Mouse (Mus musculus) thymus, adult 2 months (tissue): ENCODE data around the gene Gm10309. TPM values are rescaled to one million over a fixed set of nuclear protein-coding genes. Genes with fewer than 3 reads are reported as not detected.

ENCODE experiments used
- DNase-seq: peaks from one replicate; pipeline ENCODE4 v3.0.0; 2021
- H3K27ac ChIP-seq: fragments of 200-500 bp; 2 replicates; pipeline ENCODE4 v1.5.1; 2012; ENCODE audit warnings: low read length, control low read depth; ENCODE audit not compliant: control insufficient read depth, insufficient read depth
- H3K27me3 ChIP-seq: fragments of 200-500 bp; 2 replicates; pipeline ENCODE4 v1.6.1; 2012; ENCODE audit warnings: mild to moderate bottlenecking, low read length, moderate library complexity, mixed read lengths; ENCODE audit not compliant: control insufficient read depth, insufficient read depth
- H3K36me3 ChIP-seq: fragments of 200-500 bp; 2 replicates; pipeline ENCODE4 v1.6.1; 2012; ENCODE audit warnings: mild to moderate bottlenecking, low read length, moderate library complexity; ENCODE audit not compliant: control insufficient read depth, insufficient read depth
- H3K4me1 ChIP-seq: fragments of 200-500 bp; replicated peaks from 2 replicates; pipeline ENCODE4 v1.6.1; 2012; ENCODE audit warnings: low read length; ENCODE audit not compliant: control insufficient read depth, insufficient read depth
- H3K4me3 ChIP-seq: fragments of 200-500 bp; 2 replicates; pipeline ENCODE4 v1.5.1; 2012; ENCODE audit warnings: mild to moderate bottlenecking, low read length, control low read depth, moderate library complexity; ENCODE audit not compliant: control insufficient read depth, insufficient read depth
- CTCF ChIP-seq: fragments of 200-500 bp; IDR thresholded peaks from 2 replicates; pipeline ENCODE4 v1.5.1; 2012; ENCODE audit warnings: mild to moderate bottlenecking, control low read depth, low read length, moderate library complexity, borderline replicate concordance; ENCODE audit not compliant: control insufficient read depth, poor library complexity, insufficient read depth; ENCODE audit errors: extremely low read depth
- POLR2A ChIP-seq: fragments of 200-500 bp; IDR thresholded peaks from 2 replicates; pipeline ENCODE4 v1.6.1; 2012; ENCODE audit warnings: mild to moderate bottlenecking, low read length, control low read depth, moderate library complexity; ENCODE audit not compliant: control insufficient read depth, poor library complexity, insufficient read depth; ENCODE audit errors: extremely low read depth
- WGBS: fragments of 180-500 bp; shearing (Covaris S2); methylation state at CpG from one replicate; pipeline ENCODE4 v1.1.7; 2018; 5-methylcytosine and 5-hydroxymethylcytosine counted together
- polyA plus RNA-seq: library from polyadenylated mRNA; depleted of rRNA; stranded (reverse); fragments of >200 nt; gene quantifications from 2 replicates; pipeline ENCODE4 v1.2.3, GENCODE M21; 2012

Gene Gm10309
- polyA plus RNA-seq, 1 experiment: not detected

DNA sequence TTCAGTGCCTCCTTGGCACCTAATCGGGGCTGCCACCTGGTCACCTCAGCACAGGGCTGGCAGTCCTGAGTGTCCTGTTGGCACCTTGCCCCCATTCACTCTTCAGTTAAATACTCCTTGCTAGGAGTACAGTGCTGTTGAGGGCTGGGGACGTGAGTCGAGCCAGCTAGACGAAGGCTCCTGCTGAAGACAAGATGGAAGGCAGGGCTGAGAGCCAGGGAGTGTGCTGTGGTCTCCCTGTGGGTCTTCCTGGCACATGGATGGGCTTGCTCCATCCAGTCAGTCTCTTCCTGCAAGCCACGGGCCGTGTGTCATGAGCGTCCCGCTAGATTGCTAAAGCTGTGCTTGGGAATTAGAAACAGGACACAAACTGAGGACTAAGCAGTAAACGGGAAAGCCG lies 30.1 kb upstream of the Gm10309 start:
- Histone ChIP-seq H3K27ac (no peak overlapping the region), H3K4me1 (no peaks in the 10 kb centered on the region; the same call in 1 of the 2 replicates), H3K27me3 (no peaks in the 10 kb centered on the region), H3K36me3 (no peaks in the 10 kb centered on the region), H3K4me3 (no peak overlapping the region)
- no peak for TF ChIP-seq POLR2A
- no peak for TF ChIP-seq CTCF
- no peak for DNase-seq
- 91% methylated on average over 10 of the region's 10 CpGs for WGBS

DNA sequence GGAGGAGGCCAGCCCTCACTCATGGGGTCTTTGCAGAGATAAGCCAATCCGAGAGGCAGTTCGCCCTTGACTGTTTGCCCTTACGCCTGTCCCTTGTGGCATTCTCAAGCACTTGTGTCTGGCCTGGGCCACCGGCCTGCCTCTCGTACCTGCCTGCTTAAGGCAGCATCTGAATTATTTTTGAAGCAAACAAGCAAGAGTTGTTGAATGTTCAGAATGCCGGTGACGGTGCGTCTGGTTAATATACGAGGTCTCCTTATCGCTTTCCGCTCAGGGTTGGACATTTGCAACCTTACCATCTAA lies 28.5 kb upstream of the Gm10309 start:
- no peak for DNase-seq
- 97% methylated on average over 11 of the region's 11 CpGs for WGBS

DNA sequence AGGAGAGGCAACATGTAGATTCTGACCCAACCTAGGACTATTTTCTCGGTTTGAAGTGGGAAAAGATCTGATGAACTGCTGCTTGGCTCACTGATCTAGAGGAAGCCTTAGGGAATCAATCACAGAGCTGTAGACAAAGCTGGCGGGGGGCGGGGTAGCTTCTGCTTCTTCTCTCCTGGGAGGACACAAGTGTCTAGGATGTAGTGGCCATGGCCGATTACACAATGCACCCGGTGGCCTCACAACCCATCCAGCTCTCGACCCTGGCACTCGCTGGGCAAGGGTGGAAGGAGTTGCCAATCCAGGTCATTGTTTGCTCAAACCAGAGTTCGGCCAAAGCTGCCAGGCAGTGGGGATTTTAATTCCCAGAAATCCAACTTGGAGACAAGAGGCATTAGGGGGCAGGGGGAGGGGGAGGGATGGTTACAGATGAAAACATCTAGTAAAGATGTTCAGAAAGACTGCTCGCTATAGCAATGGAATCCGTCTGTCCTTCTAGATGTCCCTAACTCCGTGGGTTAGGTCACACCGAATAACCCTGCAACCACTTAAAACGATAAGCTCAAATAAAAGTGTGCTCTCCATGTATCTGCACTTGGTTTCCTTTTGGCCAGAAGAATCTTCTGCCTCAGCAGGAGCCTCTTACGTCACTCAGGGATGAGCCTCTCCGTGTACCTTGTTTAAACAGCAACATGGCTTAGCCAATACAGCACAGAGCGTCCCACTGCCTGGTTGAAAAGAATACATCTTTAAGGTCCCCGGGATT lies 27.9 kb upstream of the Gm10309 start:
- TF ChIP-seq CTCF: no peak
- TF ChIP-seq POLR2A: no peak
- Histone ChIP-seq H3K36me3 (no peaks in the 10 kb centered on the region), H3K4me1 (no peaks in the 10 kb centered on the region; the same call in 1 of the 2 replicates), H3K4me3 (no peak overlapping the region), H3K27ac (no peak overlapping the region), H3K27me3 (no peaks in the 10 kb centered on the region)
- DNase-seq: no peak
- WGBS: 91% methylated on average over 17 of the region's 17 CpGs

More for the DNA sequence above, 28.5 kb upstream of the Gm10309 start:
- no peaks in the 10 kb centered on the region for H3K36me3 ChIP-seq
- TF ChIP-seq POLR2A: no peak
- no peak for TF ChIP-seq CTCF
- H3K4me3 ChIP-seq: no peak overlapping the region
- no peaks in the 10 kb centered on the region; the same call in 1 of the 2 replicates for H3K4me1 ChIP-seq
- no peak overlapping the region for H3K27ac ChIP-seq
- H3K27me3 ChIP-seq: no peaks in the 10 kb centered on the region

DNA sequence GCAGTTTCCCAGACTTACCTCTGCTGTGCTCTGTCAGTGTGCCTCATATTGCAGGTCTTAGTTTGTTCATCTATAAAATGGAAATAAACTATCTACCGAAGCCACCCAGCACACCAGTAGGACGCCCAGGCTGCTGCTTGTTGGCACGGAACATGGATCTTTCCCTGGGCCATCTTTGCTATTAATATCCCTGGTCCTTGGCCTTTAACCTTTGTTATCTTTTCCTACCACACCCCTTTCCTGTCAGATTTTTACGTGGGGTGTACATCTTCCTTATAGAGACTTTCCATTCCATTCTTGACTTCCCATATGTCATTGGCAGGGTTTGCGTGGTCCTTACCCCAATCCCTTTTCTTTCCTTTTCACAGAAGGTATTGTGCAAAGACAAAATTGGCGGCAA lies 26.2 kb upstream of the Gm10309 start:
- H3K4me1 ChIP-seq: no peaks in the 10 kb centered on the region; the same call in 1 of the 2 replicates
- H3K36me3 ChIP-seq: no peaks in the 10 kb centered on the region
- no peaks in the 10 kb centered on the region for H3K27me3 ChIP-seq
- WGBS: 93% methylated on average over 6 of the region's 6 CpGs
- H3K4me3 ChIP-seq: no peak overlapping the region
- TF ChIP-seq CTCF (no peak), POLR2A (no peak)
- DNase-seq: no peak
- H3K27ac ChIP-seq: no peak overlapping the region

DNA sequence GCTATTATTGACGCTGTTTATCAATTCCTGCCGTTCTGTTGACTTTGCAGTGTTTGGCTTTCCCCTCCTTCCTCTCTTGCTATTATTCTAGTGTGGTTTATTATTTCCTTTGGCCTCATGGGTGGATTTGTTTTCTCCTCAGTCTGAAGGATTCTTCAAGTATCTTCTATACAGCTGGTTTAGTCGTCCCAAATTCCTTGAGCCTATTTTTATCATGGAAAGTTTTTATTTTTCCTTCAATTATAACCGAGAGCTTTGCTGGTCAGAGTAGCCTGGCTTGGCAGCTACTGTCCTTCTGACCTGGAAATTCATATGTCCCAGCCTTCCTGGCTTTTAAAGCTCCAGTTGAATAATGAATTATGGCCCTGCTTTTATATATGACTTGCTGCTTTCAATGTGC lies 24.4 kb upstream of the Gm10309 start:
- Histone ChIP-seq H3K4me3 (no peak overlapping the region), H3K4me1 (no peaks in the 10 kb centered on the region), H3K36me3 (no peaks in the 10 kb centered on the region), H3K27ac (no peak overlapping the region), H3K27me3 (no peaks in the 10 kb centered on the region)
- 87% methylated on average over 4 of the region's 4 CpGs for WGBS
- no peak for TF ChIP-seq POLR2A
- no peak for TF ChIP-seq CTCF
- no peak for DNase-seq

DNA sequence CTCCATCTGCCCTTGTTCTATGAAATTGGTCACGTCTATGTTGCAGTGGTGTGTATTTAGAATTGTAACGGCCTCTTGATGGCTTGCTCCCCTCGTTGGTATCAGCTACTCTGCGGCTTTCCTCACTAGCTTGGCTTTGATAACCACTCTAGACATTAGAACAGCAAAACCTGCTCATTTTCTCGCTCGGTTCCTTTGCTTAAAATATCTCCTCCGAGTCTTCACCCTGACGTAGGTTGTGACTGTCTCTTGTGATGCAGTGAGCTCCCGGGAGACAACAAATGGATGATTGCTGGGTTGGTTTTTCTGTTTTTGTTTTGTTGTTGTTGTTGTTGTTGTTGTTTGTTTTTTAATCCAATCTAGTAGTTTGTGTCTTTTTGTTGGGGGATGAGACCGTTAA lies 24.0 kb upstream of the Gm10309 start:
- 93% methylated on average over 10 of the region's 10 CpGs for WGBS
- Histone ChIP-seq H3K27ac (no peak overlapping the region), H3K4me3 (no peak overlapping the region), H3K4me1 (no peaks in the 10 kb centered on the region), H3K36me3 (no peaks in the 10 kb centered on the region), H3K27me3 (no peaks in the 10 kb centered on the region)
- TF ChIP-seq CTCF: no peak
- no peak for TF ChIP-seq POLR2A
- no peak for DNase-seq
